Mouse (Mus musculus): ENCODE data around the gene Micall1. TPM values are rescaled to one million over a fixed set of nuclear protein-coding genes. Genes with fewer than 3 reads are reported as not detected.

Micall1 gene
- polyA plus RNA-seq, 1 experiment from 2014 or later = 6.6 TPM

GRCm38 (mm10) chr15:79074913-79075532, 33.7 kb upstream of the Micall1 start, which contains the start of gene Eif3l:
Eif3l (plus strand) TSS chr15:79075179.
- H3K4me2 ChIP-seq (ENCODE audit: low read length) = peak within 1 kb of the TSS; percentile 81
- peak within 1 kb of the TSS; percentile 85 for H3K27ac ChIP-seq
- peak; percentile 19; the same call in 1 of the 2 replicates for TF ChIP-seq CTCF (IDR thresholded peaks at IDR 0.05; ENCODE audit: low read depth)
- H3K36me3 ChIP-seq (ENCODE audit: insufficient read depth, low read length) = peaks cover 17% of the 10 kb centered on the region
- H3K27me3 ChIP-seq (ENCODE audit: insufficient read depth, low read length) = no peaks in the 10 kb centered on the region
- H3K9ac ChIP-seq (ENCODE audit: low read depth, low read length) = peak within 1 kb of the TSS; percentile 80
- H3K9me3 ChIP-seq (replicated peaks; ENCODE audit: low read length) = no peaks in the 10 kb centered on the region
- ATAC-seq (replicated peaks; ENCODE audit: low FRiP score, low read depth) = peak; percentile 81
- peak within 1 kb of the TSS; percentile 79 for H3K4me3 ChIP-seq (replicated peaks; ENCODE audit: low read depth, low read length)
- peaks cover 12% of the 10 kb centered on the region; the same call in 1 of the 2 replicates for H3K4me1 ChIP-seq (replicated peaks; ENCODE audit: insufficient read depth, low read length)
- DNase-seq (ENCODE audit: low spot score) = peak; percentile 95
- 1% methylated on average over 49 of the region's 49 CpGs for WGBS

- ATAC-seq (replicated peaks; ENCODE audit: low FRiP score, low read depth) (no peak), DNase-seq (ENCODE audit: low spot score) (no peak)
- no peaks in the 10 kb centered on the region for H3K27me3 ChIP-seq (ENCODE audit: insufficient read depth, low read length)
- H3K4me2 ChIP-seq (ENCODE audit: low read length) = peak overlapping the region; percentile 81
- WGBS = 28% methylated on average over 15 of the region's 15 CpGs
- no peaks in the 10 kb centered on the region for H3K9me3 ChIP-seq (replicated peaks; ENCODE audit: low read length)
- H3K27ac ChIP-seq = peak overlapping the region; percentile 85; the same call in 1 of the 2 replicates
- H3K36me3 ChIP-seq (ENCODE audit: insufficient read depth, low read length) = peaks cover 22% of the 10 kb centered on the region
- H3K4me1 ChIP-seq (replicated peaks; ENCODE audit: insufficient read depth, low read length) = peaks cover 12% of the 10 kb centered on the region; the same call in 1 of the 2 replicates
- TF ChIP-seq CTCF (IDR thresholded peaks at IDR 0.05; ENCODE audit: low read depth) = no peak
- peak overlapping the region; percentile 79 for H3K4me3 ChIP-seq (replicated peaks; ENCODE audit: low read depth, low read length)
- H3K9ac ChIP-seq (ENCODE audit: low read depth, low read length) = peak overlapping the region; percentile 80
Observed at GRCm38 (mm10) chr15:79075658-79076365, 32.9 kb upstream of the Micall1 start.

GRCm38 (mm10) chr15:79079567-79079966, 29.1 kb upstream of the Micall1 start:
- Histone ChIP-seq H3K4me2 (ENCODE audit: low read length) (no peak overlapping the region), H3K36me3 (ENCODE audit: insufficient read depth, low read length) (peaks cover 58% of the 10 kb centered on the region), H3K4me1 (replicated peaks; ENCODE audit: insufficient read depth, low read length) (peaks cover 7% of the 10 kb centered on the region; the same call in 1 of the 2 replicates), H3K9ac (ENCODE audit: low read depth, low read length) (no peak overlapping the region), H3K27me3 (ENCODE audit: insufficient read depth, low read length) (no peaks in the 10 kb centered on the region), H3K27ac (no peak overlapping the region), H3K4me3 (replicated peaks; ENCODE audit: low read depth, low read length) (no peak overlapping the region), H3K9me3 (replicated peaks; ENCODE audit: low read length) (no peaks in the 10 kb centered on the region)
- whole genome bisulfite sequencing = 79% methylated on average over 7 of the region's 7 CpGs
- DNase-seq (ENCODE audit: low spot score) = no peak
- TF ChIP-seq CTCF (IDR thresholded peaks at IDR 0.05; ENCODE audit: low read depth) = no peak
- ATAC-seq (replicated peaks; ENCODE audit: low FRiP score, low read depth) = 0 out of 2 replicates have a peak, but pooled peaks have one; percentile 49

GRCm38 (mm10) chr15:79092284-79092683, 16.4 kb upstream of the Micall1 start:
- peaks cover 11% of the 10 kb centered on the region; the same call in 1 of the 2 replicates for H3K4me1 ChIP-seq (replicated peaks; ENCODE audit: insufficient read depth, low read length)
- TF ChIP-seq CTCF (IDR thresholded peaks at IDR 0.05; ENCODE audit: low read depth) = no peak
- no peak for DNase-seq (ENCODE audit: low spot score)
- ATAC-seq (replicated peaks; ENCODE audit: low FRiP score, low read depth) = no peak
- WGBS = 84% methylated on average over 6 of the region's 6 CpGs
- H3K36me3 ChIP-seq (ENCODE audit: insufficient read depth, low read length) = peaks cover 68% of the 10 kb centered on the region
- H3K27me3 ChIP-seq (ENCODE audit: insufficient read depth, low read length) = no peaks in the 10 kb centered on the region
- H3K9ac ChIP-seq (ENCODE audit: low read depth, low read length) = no peak overlapping the region
- no peak overlapping the region for H3K4me2 ChIP-seq (ENCODE audit: low read length)
- H3K9me3 ChIP-seq (replicated peaks; ENCODE audit: low read length) = no peaks in the 10 kb centered on the region
- no peak overlapping the region for H3K27ac ChIP-seq
- H3K4me3 ChIP-seq (replicated peaks; ENCODE audit: low read depth, low read length) = no peak overlapping the region

- Histone ChIP-seq H3K36me3 (ENCODE audit: insufficient read depth, low read length) (peaks cover 64% of the 10 kb centered on the region), H3K4me2 (ENCODE audit: low read length) (no peak overlapping the region), H3K27me3 (ENCODE audit: insufficient read depth, low read length) (no peaks in the 10 kb centered on the region), H3K9ac (ENCODE audit: low read depth, low read length) (no peak overlapping the region), H3K4me3 (replicated peaks; ENCODE audit: low read depth, low read length) (no peak overlapping the region), H3K4me1 (replicated peaks; ENCODE audit: insufficient read depth, low read length) (peaks cover 20% of the 10 kb centered on the region; the same call in 1 of the 2 replicates), H3K27ac (no peak overlapping the region), H3K9me3 (replicated peaks; ENCODE audit: low read length) (no peaks in the 10 kb centered on the region)
- peak; percentile 72 for TF ChIP-seq CTCF (IDR thresholded peaks at IDR 0.05; ENCODE audit: low read depth)
- ATAC-seq (replicated peaks; ENCODE audit: low FRiP score, low read depth) (no peak), DNase-seq (ENCODE audit: low spot score) (peak; percentile 70)
- 55% methylated on average over 7 of the region's 7 CpGs for WGBS
Observed at GRCm38 (mm10) chr15:79093083-79093839, 15.4 kb upstream of the Micall1 start.

- H3K9ac ChIP-seq (ENCODE audit: low read depth, low read length) = no peak overlapping the region
- no peak overlapping the region for H3K4me2 ChIP-seq (ENCODE audit: low read length)
- peaks cover 45% of the 10 kb centered on the region for H3K36me3 ChIP-seq (ENCODE audit: insufficient read depth, low read length)
- TF ChIP-seq CTCF (IDR thresholded peaks at IDR 0.05; ENCODE audit: low read depth) = no peak
- WGBS = 87% methylated on average over 5 of the region's 5 CpGs
- no peaks in the 10 kb centered on the region for H3K27me3 ChIP-seq (ENCODE audit: insufficient read depth, low read length)
- DNase-seq (ENCODE audit: low spot score) (no peak), ATAC-seq (replicated peaks; ENCODE audit: low FRiP score, low read depth) (no peak)
- no peaks in the 10 kb centered on the region for H3K9me3 ChIP-seq (replicated peaks; ENCODE audit: low read length)
- no peak overlapping the region for H3K4me3 ChIP-seq (replicated peaks; ENCODE audit: low read depth, low read length)
- no peak overlapping the region for H3K27ac ChIP-seq
- H3K4me1 ChIP-seq (replicated peaks; ENCODE audit: insufficient read depth, low read length) = peaks cover 24% of the 10 kb centered on the region; the same call in 1 of the 2 replicates
Observed at GRCm38 (mm10) chr15:79095483-79095882, 13.2 kb upstream of the Micall1 start.

Measured in kidney, postnatal 0 days (tissue).